25 mouse cellular contexts compared by ENCODE assay signal in genomic region chr2:92872652-92873051, GRCm38 (mm10). TPM values are rescaled to one million over a fixed set of nuclear protein-coding genes. Genes with fewer than 3 reads are reported as not detected.
"Had no signal": no experiment of that assay in that cellular context is flagged by ENCODE, and none has a peak within 500 bp of the region (broad histone marks: within the 10 kb centered on the region; RNA-seq: fewer than 3 reads in every experiment).

No protein-coding gene starts in this region.

- H3K4me1 ChIP-seq: heart, embryonic 15.5 days; limb, embryonic 15.5 days; liver, embryonic 12.5 days had no signal

- H3K9me3 ChIP-seq: heart, embryonic 13.5 days; heart, embryonic 15.5 days; hindbrain, embryonic 13.5 days; hindbrain, embryonic 15.5 days; kidney, embryonic 15.5 days; limb, embryonic 13.5 days; limb, embryonic 15.5 days; liver, embryonic 12.5 days had no signal

- H3K27me3 ChIP-seq: heart, embryonic 15.5 days; hindbrain, embryonic 15.5 days; kidney, embryonic 15.5 days; liver, embryonic 12.5 days had no signal

- DNase-seq: gastrocnemius, postnatal 14 days; gastrocnemius, postnatal 36 days; heart, adult 2 months; heart, postnatal 14 days; heart, postnatal 36 days; kidney, adult 11 months; kidney, adult 2 months; kidney, adult 9 months; kidney, postnatal 14 days; kidney, postnatal 36 days; layer of hippocampus, adult 9-11 months; layer of hippocampus, postnatal 36 days; left cerebral cortex, postnatal 4 days had no signal

- H3K4me3 ChIP-seq: heart, adult 2 months; heart, embryonic 13.5 days; heart, embryonic 15.5 days; hindbrain, embryonic 13.5 days; hindbrain, embryonic 15.5 days; kidney, embryonic 15.5 days; limb, embryonic 13.5 days; limb, embryonic 15.5 days; liver, embryonic 12.5 days had no signal

- H3K9ac ChIP-seq: heart, embryonic 13.5 days; heart, embryonic 15.5 days; hindbrain, embryonic 13.5 days; hindbrain, embryonic 15.5 days; kidney, embryonic 15.5 days; limb, embryonic 13.5 days; limb, embryonic 15.5 days; liver, embryonic 12.5 days had no signal

- H3K4me2 ChIP-seq: heart, embryonic 13.5 days; heart, embryonic 15.5 days; hindbrain, embryonic 13.5 days; hindbrain, embryonic 15.5 days; kidney, embryonic 15.5 days; limb, embryonic 13.5 days; limb, embryonic 15.5 days; liver, embryonic 12.5 days had no signal

- ATAC-seq: hindbrain, postnatal 0 days; intestine, embryonic 16.5 days; liver, embryonic 12.5 days had no signal

- H3K27ac ChIP-seq: heart, adult 2 months; heart, embryonic 13.5 days; heart, embryonic 15.5 days; hindbrain, embryonic 13.5 days; hindbrain, embryonic 15.5 days; hindbrain, postnatal 0 days; kidney, embryonic 15.5 days; kidney, postnatal 0 days; limb, embryonic 13.5 days; limb, embryonic 15.5 days; liver, embryonic 12.5 days had no signal

- H3K36me3 ChIP-seq: heart, embryonic 13.5 days; heart, embryonic 15.5 days; hindbrain, embryonic 13.5 days; hindbrain, embryonic 15.5 days; kidney, embryonic 15.5 days; limb, embryonic 13.5 days; limb, embryonic 15.5 days; liver, embryonic 12.5 days had no signal

RNA-seq across cellular contexts. Expression of gene Syt13, which starts 42.2 kb away (rescaled TPM):
- polyA plus RNA-seq: liver, adult 2 months had no signal
